Mouse (Mus musculus): ENCODE measurements around the gene Krt35. TPM values are rescaled to one million over a fixed set of nuclear protein-coding genes. Genes with fewer than 3 reads are reported as not detected.

The Krt35 gene
- polyA plus RNA-seq (2012; rRNA removed; ENCODE audit: low replicate concordance): not detected in 2 replicates

GRCm38 (mm10) chr11:100096141-100096540, at the start of gene Krt35:
Krt35 (minus strand) TSS chr11:100096241.

GRCm38 (mm10) chr11:100135731-100136130, 39.7 kb upstream of the Krt35 start, which contains the start of gene Krt15:
Krt15 (minus strand) TSS chr11:100135928.

DNA sequence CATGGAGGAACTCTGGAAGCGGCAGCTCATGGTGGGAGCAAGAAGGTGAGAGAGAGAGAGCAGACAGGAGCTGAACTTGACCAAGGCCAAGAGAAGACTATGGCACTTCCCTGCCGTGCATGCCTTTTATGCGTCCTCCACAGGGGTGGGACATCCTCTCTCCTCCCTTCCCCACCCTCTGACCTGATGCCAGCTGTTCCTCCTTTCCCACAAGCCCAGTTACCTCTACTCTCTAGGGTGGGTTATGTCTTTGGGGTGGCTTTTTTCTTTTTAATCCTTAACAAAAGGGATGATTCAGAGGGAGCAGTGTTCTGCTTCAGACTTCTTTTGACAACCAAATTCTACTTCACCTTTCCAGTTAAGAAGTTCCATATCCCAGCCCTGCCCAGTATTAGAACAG, 25.4 kb upstream of the Krt35 start, which contains the start of gene Krt13:
TSS of gene Krt13 (minus strand) at position 101 of the 400 bp plus-strand sequence.

DNA sequence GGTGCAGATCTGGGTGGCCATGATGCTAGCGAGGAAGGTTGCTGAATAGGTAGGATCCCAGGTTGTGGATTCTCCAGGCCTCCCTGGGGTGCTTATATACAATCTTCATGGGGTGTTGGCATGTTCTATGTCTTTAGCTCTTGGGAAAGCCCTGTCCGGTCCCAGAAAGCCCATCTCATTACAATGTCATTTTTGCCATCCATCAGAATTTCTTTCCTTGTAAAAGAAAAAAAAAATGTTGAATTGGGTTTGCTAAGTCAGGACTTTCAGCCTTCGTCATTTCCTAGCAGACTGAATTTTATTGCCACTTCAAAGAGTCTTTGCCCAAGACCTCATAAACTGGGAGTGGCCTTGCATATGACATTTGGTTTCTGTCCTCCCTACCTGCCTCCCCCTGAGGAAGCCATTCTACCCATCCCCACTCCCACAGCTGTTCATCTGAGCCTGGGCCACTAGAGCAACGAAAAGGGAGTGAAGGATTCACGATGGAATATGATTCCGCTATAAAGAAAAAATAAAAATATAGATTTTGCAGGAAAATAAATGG, 9.6 kb upstream of the Krt35 start, which contains the start of gene Krt36:
TSS of gene Krt36 (minus strand) at position 51 of the 547 bp plus-strand sequence.

GRCm38 (mm10) chr11:100087861-100088260, 8.2 kb downstream of the Krt35 start, which contains the start of gene Krt32:
Krt32 (minus strand) TSS chr11:100088226.

DNA sequence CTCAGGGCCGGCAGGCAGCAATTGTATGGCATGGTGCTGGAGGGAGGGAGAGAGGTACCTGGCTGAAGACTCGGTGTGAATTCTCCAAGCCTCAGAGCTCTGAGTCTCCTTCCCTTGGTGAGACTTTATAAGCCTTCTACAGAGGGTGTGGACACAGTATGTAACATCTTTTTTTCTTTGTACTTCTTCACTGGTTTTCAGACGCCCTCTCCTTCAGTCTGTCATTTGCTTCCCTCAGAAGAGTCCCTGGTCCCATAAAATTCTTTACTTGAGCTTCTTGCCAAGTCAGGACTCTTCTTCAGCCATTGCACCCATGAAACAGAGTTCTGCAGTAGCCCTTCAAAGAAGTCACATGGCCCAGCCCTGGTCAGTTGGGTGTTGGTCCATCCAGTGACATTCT, 45.6 kb downstream of the Krt35 start, which contains the start of gene Krt31:
TSS of gene Krt31 (minus strand) at position 101 of the 400 bp plus-strand sequence.

Other genes with a start within 250 kb of the Krt35 start
- gene Krtap4-16, start 244.6 kb downstream of the Krt35 start, polyA plus RNA-seq (2012; rRNA removed; ENCODE audit: low replicate concordance): not detected in 2 replicates
- not detected in 2 replicates for gene Gm11568, start 238.3 kb downstream of the Krt35 start, polyA plus RNA-seq (2012; rRNA removed; ENCODE audit: low replicate concordance)
- not detected in 2 replicates for gene Gm11559, start 231.8 kb downstream of the Krt35 start, polyA plus RNA-seq (2012; rRNA removed; ENCODE audit: low replicate concordance)
- not detected in 2 replicates for gene Krtap9-1, start 222.9 kb downstream of the Krt35 start, polyA plus RNA-seq (2012; rRNA removed; ENCODE audit: low replicate concordance)
- gene Gm11567, start 217.1 kb downstream of the Krt35 start, polyA plus RNA-seq (2012; rRNA removed; ENCODE audit: low replicate concordance): not detected in 2 replicates
- gene Krtap31-1, start 188.3 kb downstream of the Krt35 start, polyA plus RNA-seq (2012; rRNA removed; ENCODE audit: low replicate concordance): not detected in 2 replicates
- gene Gm11565, start 181.5 kb downstream of the Krt35 start, polyA plus RNA-seq (2012; rRNA removed; ENCODE audit: low replicate concordance): not detected in 2 replicates
- not detected in 2 replicates for gene Krtap31-2, start 159.9 kb downstream of the Krt35 start, polyA plus RNA-seq (2012; rRNA removed; ENCODE audit: low replicate concordance)
- not detected in 2 replicates for gene Krtap9-5, start 147.8 kb downstream of the Krt35 start, polyA plus RNA-seq (2012; rRNA removed; ENCODE audit: low replicate concordance)
- not detected in 2 replicates for gene Krtap29-1, start 117.2 kb downstream of the Krt35 start, polyA plus RNA-seq (2012; rRNA removed; ENCODE audit: low replicate concordance)
- not detected in 2 replicates for gene Krtap16-1, start 109.6 kb downstream of the Krt35 start, polyA plus RNA-seq (2012; rRNA removed; ENCODE audit: low replicate concordance)
- gene Krtap17-1, start 102.2 kb downstream of the Krt35 start, polyA plus RNA-seq (2012; rRNA removed; ENCODE audit: low replicate concordance): 2.2 TPM in 1 of 2 replicates, not detected in the other
- 0.06 TPM in 2 replicates for gene Krt33a, start 80.0 kb downstream of the Krt35 start, polyA plus RNA-seq (2012; rRNA removed; ENCODE audit: low replicate concordance)
- not detected in 2 replicates for gene Krt33b, start 66.4 kb downstream of the Krt35 start, polyA plus RNA-seq (2012; rRNA removed; ENCODE audit: low replicate concordance)
- not detected in 2 replicates for gene Krt34, start 54.7 kb downstream of the Krt35 start, polyA plus RNA-seq (2012; rRNA removed; ENCODE audit: low replicate concordance)
- gene Krt31, start 45.7 kb downstream of the Krt35 start, polyA plus RNA-seq (2012; rRNA removed; ENCODE audit: low replicate concordance): not detected in 2 replicates
- not detected in 2 replicates for gene Krt32, start 8.0 kb downstream of the Krt35 start, polyA plus RNA-seq (2012; rRNA removed; ENCODE audit: low replicate concordance)
- 2.0 and 2.9 TPM in 2 replicates for gene Krt36, start 9.4 kb upstream of the Krt35 start, polyA plus RNA-seq (2012; rRNA removed; ENCODE audit: low replicate concordance)
- gene Krt13, start 25.3 kb upstream of the Krt35 start, polyA plus RNA-seq (2012; rRNA removed; ENCODE audit: low replicate concordance): 0.49 TPM in 1 of 2 replicates, not detected in the other
- gene Krt15, start 39.7 kb upstream of the Krt35 start, polyA plus RNA-seq (2012; rRNA removed; ENCODE audit: low replicate concordance): 1.1 TPM in 1 of 2 replicates, not detected in the other
- gene Krt19, start 52.4 kb upstream of the Krt35 start, polyA plus RNA-seq (2012; rRNA removed; ENCODE audit: low replicate concordance): 14.2 and 271 TPM in 2 replicates
- gene Krt9, start 97.0 kb upstream of the Krt35 start, polyA plus RNA-seq (2012; rRNA removed; ENCODE audit: low replicate concordance): 0.04 TPM in 1 of 2 replicates, not detected in the other
- gene Krt14, start 111.3 kb upstream of the Krt35 start, polyA plus RNA-seq (2012; rRNA removed; ENCODE audit: low replicate concordance): 0.11 and 0.26 TPM in 2 replicates
- not detected in 2 replicates for gene Krt16, start 152.7 kb upstream of the Krt35 start, polyA plus RNA-seq (2012; rRNA removed; ENCODE audit: low replicate concordance)
- 4.0 TPM in 1 of 2 replicates, not detected in the other for gene Krt17, start 164.8 kb upstream of the Krt35 start, polyA plus RNA-seq (2012; rRNA removed; ENCODE audit: low replicate concordance)
- gene Krt42, start 173.6 kb upstream of the Krt35 start, polyA plus RNA-seq (2012; rRNA removed; ENCODE audit: low replicate concordance): not detected in 2 replicates
- 118 and 139 TPM in 2 replicates for gene Eif1, start 223.6 kb upstream of the Krt35 start, polyA plus RNA-seq (2012; rRNA removed; ENCODE audit: low replicate concordance)
- gene Gast, start 238.2 kb upstream of the Krt35 start, polyA plus RNA-seq (2012; rRNA removed; ENCODE audit: low replicate concordance): not detected in 2 replicates